Mouse (Mus musculus): ENCODE results near the gene Zc3h4.

Zc3h4 gene

GRCm38 (mm10) chr7:16477628-16478027 is 76.9 kb downstream of the Zc3h4 start, which contains the start of gene Npas1:
Npas1 (minus strand) TSS chr7:16477728.
- no peak for DNase-seq (ENCODE audit: low spot score)
